Mouse (Mus musculus): ENCODE measurements at regions not wholly inside any gene's neighbourhood (a gene's known extent, or its start where the extent isn't known, plus 50 kb on each side); places are given as distances from the start of the nearest gene placed in this dataset.

DNA sequence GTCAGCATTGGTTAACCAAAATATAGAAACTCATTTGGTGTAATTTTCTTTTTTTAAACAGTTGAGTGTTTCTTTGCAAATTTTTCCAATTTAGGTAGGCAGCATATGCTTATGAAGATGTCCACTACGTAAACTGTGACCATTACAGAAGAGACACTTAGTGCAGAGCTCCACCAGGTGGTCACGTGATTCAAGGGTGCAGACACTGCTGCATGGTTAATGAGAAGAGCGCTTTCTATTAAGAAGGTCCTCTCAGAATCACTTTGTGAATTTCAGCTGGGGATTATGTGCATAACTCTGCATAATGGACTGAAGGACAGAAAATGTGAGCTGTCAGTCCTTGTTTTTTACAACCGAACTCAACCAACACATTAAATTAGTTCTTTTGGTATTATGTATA lies 484.7 kb downstream of the 1190002N15Rik start:
- no peaks in the 10 kb centered on the region for H3K27me3 ChIP-seq (ENCODE audit: control insufficient read depth, insufficient read depth, low read length)
- no peak for ATAC-seq (ENCODE audit: insufficient number of reproducible peaks, insufficient read depth, low FRiP score, low read depth)
- H3K9me3 ChIP-seq (ENCODE audit: control insufficient read depth, low read depth, low read length), result no peaks in the 10 kb centered on the region
- H3K4me1 ChIP-seq (ENCODE audit: control insufficient read depth, insufficient read depth, low read length), result no peaks in the 10 kb centered on the region
- no peak overlapping the region for H3K9ac ChIP-seq (replicated peaks; ENCODE audit: low read depth, low read length)
- WGBS, result 81% methylated on average over 4 of the region's 4 CpGs
- no peak overlapping the region for H3K4me2 ChIP-seq (replicated peaks; ENCODE audit: low read depth, low read length)
- H3K36me3 ChIP-seq (ENCODE audit: control insufficient read depth, insufficient read depth, low read length), result no peaks in the 10 kb centered on the region
- H3K27ac ChIP-seq (ENCODE audit: low read length), result no peak overlapping the region
- no peak overlapping the region for H3K4me3 ChIP-seq (ENCODE audit: low read depth, low read length)

DNA sequence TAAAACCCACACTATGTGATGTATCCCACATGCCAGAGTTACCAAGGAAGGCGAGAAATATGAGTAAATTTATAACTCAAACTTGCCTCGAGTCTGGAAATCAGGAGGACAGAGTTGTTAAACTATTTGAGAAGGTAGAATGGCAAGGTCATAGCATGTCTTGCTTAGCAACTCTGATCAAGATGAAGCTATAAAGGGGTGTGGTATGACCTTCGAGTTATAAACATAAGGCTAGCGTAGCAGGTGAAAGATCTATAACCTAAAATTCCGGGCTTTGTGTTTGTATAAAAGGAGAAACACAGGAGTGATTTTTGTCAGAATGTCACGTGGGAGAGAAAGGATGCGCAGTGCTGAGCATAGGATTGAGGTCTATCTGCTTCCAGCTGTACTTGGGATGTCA lies 490.0 kb downstream of the 1190002N15Rik start:
- Histone ChIP-seq H3K4me1 (ENCODE audit: control insufficient read depth, insufficient read depth, low read length) (no peaks in the 10 kb centered on the region), H3K27ac (ENCODE audit: low read length) (no peak overlapping the region), H3K9ac (replicated peaks; ENCODE audit: low read depth, low read length) (no peak overlapping the region), H3K36me3 (ENCODE audit: control insufficient read depth, insufficient read depth, low read length) (no peaks in the 10 kb centered on the region), H3K9me3 (ENCODE audit: control insufficient read depth, low read depth, low read length) (no peaks in the 10 kb centered on the region), H3K27me3 (ENCODE audit: control insufficient read depth, insufficient read depth, low read length) (no peaks in the 10 kb centered on the region), H3K4me3 (ENCODE audit: low read depth, low read length) (no peak overlapping the region), H3K4me2 (replicated peaks; ENCODE audit: low read depth, low read length) (no peak overlapping the region)
- ATAC-seq (ENCODE audit: insufficient number of reproducible peaks, insufficient read depth, low FRiP score, low read depth), result no peak
- WGBS, result 64% methylated on average over 7 of the region's 7 CpGs

DNA sequence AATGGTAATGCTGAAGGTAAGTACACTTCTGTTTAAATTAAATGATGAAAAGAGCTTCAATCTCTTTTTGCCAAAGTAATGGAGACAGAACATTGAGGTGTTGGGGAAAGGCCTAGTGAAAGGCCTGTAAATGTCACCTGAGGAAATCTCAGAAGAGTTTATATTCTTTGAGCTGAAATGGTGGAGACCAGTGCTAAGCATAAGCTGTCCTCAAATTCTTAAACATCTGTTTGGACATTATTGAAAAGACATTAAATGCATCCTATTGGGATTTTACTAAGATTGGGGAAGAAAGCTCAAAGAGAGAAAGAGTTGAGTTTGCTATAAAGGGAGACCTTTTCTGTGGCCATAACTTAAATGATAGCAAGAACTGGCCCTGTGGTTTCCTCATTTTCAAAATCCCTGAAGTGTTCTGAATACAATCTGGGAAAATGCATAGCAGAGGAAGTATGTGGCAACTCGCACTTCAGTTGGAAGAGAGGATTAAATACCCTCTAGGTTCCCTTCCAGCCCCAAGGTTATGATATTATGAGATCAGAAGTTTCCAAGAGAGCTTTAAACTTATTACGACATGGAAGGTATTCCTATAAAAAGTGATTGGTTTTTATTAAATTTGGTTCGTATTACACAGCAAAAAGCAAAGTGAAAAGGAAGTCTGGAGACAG lies 492.3 kb downstream of the 1190002N15Rik start:
- no peak for ATAC-seq (ENCODE audit: insufficient number of reproducible peaks, insufficient read depth, low FRiP score, low read depth)
- Histone ChIP-seq H3K9me3 (ENCODE audit: control insufficient read depth, low read depth, low read length) (no peaks in the 10 kb centered on the region), H3K9ac (replicated peaks; ENCODE audit: low read depth, low read length) (no peak overlapping the region), H3K36me3 (ENCODE audit: control insufficient read depth, insufficient read depth, low read length) (no peaks in the 10 kb centered on the region), H3K4me1 (ENCODE audit: control insufficient read depth, insufficient read depth, low read length) (no peaks in the 10 kb centered on the region), H3K27me3 (ENCODE audit: control insufficient read depth, insufficient read depth, low read length) (no peaks in the 10 kb centered on the region), H3K4me3 (ENCODE audit: low read depth, low read length) (no peak overlapping the region), H3K27ac (ENCODE audit: low read length) (no peak overlapping the region), H3K4me2 (replicated peaks; ENCODE audit: low read depth, low read length) (no peak overlapping the region)
- 77% methylated on average over 3 of the region's 3 CpGs for WGBS

DNA sequence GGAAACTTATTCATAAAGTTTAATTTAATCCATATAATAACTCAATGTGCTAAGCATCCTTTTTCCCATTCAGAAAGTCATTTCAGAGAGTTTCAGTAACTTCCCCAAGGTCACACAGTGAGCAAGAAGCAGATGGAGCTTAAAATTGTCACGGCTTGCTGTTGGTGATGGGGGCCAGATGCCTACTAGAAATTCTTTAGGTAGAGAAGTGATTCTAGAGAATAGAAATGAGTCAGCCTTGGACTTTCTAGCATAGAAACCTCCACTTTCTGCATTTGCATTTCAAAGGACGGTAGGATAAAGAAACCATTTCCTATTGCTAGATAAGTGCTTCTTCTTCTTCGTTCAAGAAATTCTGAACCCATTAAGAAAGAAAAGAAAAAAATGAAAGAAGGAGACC lies 514.1 kb downstream of the 1190002N15Rik start:
- Histone ChIP-seq H3K4me2 (replicated peaks; ENCODE audit: low read depth, low read length) (no peak overlapping the region), H3K9ac (replicated peaks; ENCODE audit: low read depth, low read length) (no peak overlapping the region), H3K36me3 (ENCODE audit: control insufficient read depth, insufficient read depth, low read length) (no peaks in the 10 kb centered on the region), H3K4me1 (ENCODE audit: control insufficient read depth, insufficient read depth, low read length) (no peaks in the 10 kb centered on the region), H3K27me3 (ENCODE audit: control insufficient read depth, insufficient read depth, low read length) (no peaks in the 10 kb centered on the region), H3K4me3 (ENCODE audit: low read depth, low read length) (no peak overlapping the region), H3K27ac (ENCODE audit: low read length) (no peak overlapping the region), H3K9me3 (ENCODE audit: control insufficient read depth, low read depth, low read length) (no peaks in the 10 kb centered on the region)
- no peak for ATAC-seq (ENCODE audit: insufficient number of reproducible peaks, insufficient read depth, low FRiP score, low read depth)
- 72% methylated on average over 3 of the region's 3 CpGs for WGBS

DNA sequence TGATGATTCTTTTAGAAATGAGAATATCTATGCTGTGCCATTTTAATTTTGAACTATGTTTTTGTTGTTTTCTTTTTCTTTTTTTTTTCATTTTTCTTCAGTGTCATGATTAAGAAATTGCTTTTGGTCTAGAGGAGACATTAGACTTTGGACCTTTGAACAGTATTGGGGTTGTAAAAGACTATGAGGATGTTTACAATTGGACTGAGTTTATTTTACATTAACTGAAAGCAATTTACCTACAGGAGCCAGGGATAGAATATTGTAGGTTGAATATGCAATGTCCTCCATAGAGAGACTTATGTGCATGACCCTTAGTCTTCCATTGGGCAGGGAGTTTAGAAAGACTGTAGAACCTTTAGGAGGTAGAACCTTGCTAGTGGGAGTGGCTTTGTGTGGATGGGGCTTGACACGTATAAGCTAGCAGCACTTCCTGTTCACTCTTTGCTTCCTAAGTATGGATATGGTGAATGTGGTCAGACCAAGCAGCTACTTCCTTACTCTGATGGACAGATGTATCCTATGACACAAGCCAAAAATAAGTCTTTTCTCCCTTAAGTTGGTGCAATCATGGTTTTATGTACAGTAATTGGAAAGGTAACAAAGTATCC lies 516.5 kb downstream of the 1190002N15Rik start:
- Histone ChIP-seq H3K4me3 (ENCODE audit: low read depth, low read length) (no peak overlapping the region), H3K9ac (replicated peaks; ENCODE audit: low read depth, low read length) (no peak overlapping the region), H3K4me1 (ENCODE audit: control insufficient read depth, insufficient read depth, low read length) (no peaks in the 10 kb centered on the region), H3K27ac (ENCODE audit: low read length) (no peak overlapping the region), H3K9me3 (ENCODE audit: control insufficient read depth, low read depth, low read length) (no peaks in the 10 kb centered on the region), H3K4me2 (replicated peaks; ENCODE audit: low read depth, low read length) (no peak overlapping the region), H3K27me3 (ENCODE audit: control insufficient read depth, insufficient read depth, low read length) (no peaks in the 10 kb centered on the region), H3K36me3 (ENCODE audit: control insufficient read depth, insufficient read depth, low read length) (no peaks in the 10 kb centered on the region)
- ATAC-seq (ENCODE audit: insufficient number of reproducible peaks, insufficient read depth, low FRiP score, low read depth), result no peak
- 79% methylated on average over 1 of the region's 1 CpGs for WGBS

- Histone ChIP-seq H3K27me3 (ENCODE audit: control insufficient read depth, insufficient read depth, low read length) (no peaks in the 10 kb centered on the region), H3K4me2 (replicated peaks; ENCODE audit: low read depth, low read length) (no peak overlapping the region), H3K4me3 (ENCODE audit: low read depth, low read length) (no peak overlapping the region), H3K4me1 (ENCODE audit: control insufficient read depth, insufficient read depth, low read length) (no peaks in the 10 kb centered on the region), H3K27ac (ENCODE audit: low read length) (no peak overlapping the region), H3K9ac (replicated peaks; ENCODE audit: low read depth, low read length) (no peak overlapping the region), H3K9me3 (ENCODE audit: control insufficient read depth, low read depth, low read length) (no peaks in the 10 kb centered on the region), H3K36me3 (ENCODE audit: control insufficient read depth, insufficient read depth, low read length) (no peaks in the 10 kb centered on the region)
- no peak for ATAC-seq (ENCODE audit: insufficient number of reproducible peaks, insufficient read depth, low FRiP score, low read depth)
Observed at GRCm38 (mm10) chr9:94016747-94017487, 521.0 kb downstream of the 1190002N15Rik start.

- no peaks in the 10 kb centered on the region for H3K36me3 ChIP-seq (ENCODE audit: control insufficient read depth, insufficient read depth, low read length)
- no peak overlapping the region for H3K9ac ChIP-seq (replicated peaks; ENCODE audit: low read depth, low read length)
- no peak overlapping the region for H3K4me2 ChIP-seq (replicated peaks; ENCODE audit: low read depth, low read length)
- H3K4me1 ChIP-seq (ENCODE audit: control insufficient read depth, insufficient read depth, low read length), result no peaks in the 10 kb centered on the region
- H3K9me3 ChIP-seq (ENCODE audit: control insufficient read depth, low read depth, low read length), result no peaks in the 10 kb centered on the region
- H3K27me3 ChIP-seq (ENCODE audit: control insufficient read depth, insufficient read depth, low read length), result no peaks in the 10 kb centered on the region
- 79% methylated on average over 3 of the region's 3 CpGs for WGBS
- ATAC-seq (ENCODE audit: insufficient number of reproducible peaks, insufficient read depth, low FRiP score, low read depth), result no peak
- H3K4me3 ChIP-seq (ENCODE audit: low read depth, low read length), result no peak overlapping the region
- H3K27ac ChIP-seq (ENCODE audit: low read length), result no peak overlapping the region
Observed at GRCm38 (mm10) chr9:93992216-93992615, 545.7 kb downstream of the 1190002N15Rik start.

DNA sequence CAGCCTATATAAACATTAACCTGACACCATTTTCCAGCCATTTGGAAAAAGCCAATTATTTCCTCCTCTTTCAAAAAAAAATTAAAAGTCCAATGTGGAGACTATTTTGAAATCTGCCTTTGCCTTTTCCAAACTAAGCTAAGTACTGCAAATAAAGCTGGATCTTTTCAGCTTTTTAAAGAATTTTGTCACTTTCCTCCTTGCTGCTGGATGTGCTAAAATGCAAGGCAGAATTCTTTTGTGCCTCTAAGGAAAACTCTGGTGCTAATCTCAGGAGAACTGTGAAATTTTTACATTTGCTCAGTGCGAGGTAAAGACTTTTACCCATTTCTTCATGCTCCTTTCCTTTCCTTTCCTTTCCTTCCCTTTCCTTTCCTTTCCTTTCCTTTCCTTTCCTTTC lies 546.7 kb downstream of the 1190002N15Rik start:
- 51% methylated on average over 1 of the region's 1 CpGs for WGBS
- Histone ChIP-seq H3K9me3 (ENCODE audit: control insufficient read depth, low read depth, low read length) (no peaks in the 10 kb centered on the region), H3K27ac (ENCODE audit: low read length) (no peak overlapping the region), H3K4me3 (ENCODE audit: low read depth, low read length) (no peak overlapping the region), H3K4me2 (replicated peaks; ENCODE audit: low read depth, low read length) (no peak overlapping the region), H3K27me3 (ENCODE audit: control insufficient read depth, insufficient read depth, low read length) (no peaks in the 10 kb centered on the region), H3K4me1 (ENCODE audit: control insufficient read depth, insufficient read depth, low read length) (no peaks in the 10 kb centered on the region), H3K9ac (replicated peaks; ENCODE audit: low read depth, low read length) (no peak overlapping the region), H3K36me3 (ENCODE audit: control insufficient read depth, insufficient read depth, low read length) (no peaks in the 10 kb centered on the region)
- no peak for ATAC-seq (ENCODE audit: insufficient number of reproducible peaks, insufficient read depth, low FRiP score, low read depth)

Data from stomach, embryonic 14.5 days (tissue).